Mouse (Mus musculus): ENCODE measurements at regions not wholly inside any gene's neighbourhood (a gene's known extent, or its start where the extent isn't known, plus 50 kb on each side); places are given as distances from the start of the nearest gene placed in this dataset.

- TF ChIP-seq POLR2A (IDR thresholded peaks at IDR 0.05; ENCODE audit: borderline replicate concordance, extremely low read depth, low read depth, low read length) (no peak), CTCF (IDR thresholded peaks at IDR 0.05; ENCODE audit: insufficient read depth, low read length) (no peak)
These were observed 111.8 kb upstream of the Ubash3b start for GRCm38 (mm10) chr9:41273171-41273781.
